Mouse (Mus musculus) kidney, adult 10 weeks (tissue): Measurements from ENCODE around the gene Cdh16. TPM values are rescaled to one million over a fixed set of nuclear protein-coding genes. Genes with fewer than 3 reads are reported as not detected.

Experiments
- polyA plus RNA-seq: library from polyadenylated mRNA; stranded (reverse); fragments of 350-450 nt; fragmentation: Illumina TruSeq; extraction: RNeasy Lipid Tissue Mini Kit (QIAGEN cat#74804); gene quantifications from one replicate; pipeline ENCODE4 v1.2.3, GENCODE M21; 2014; ENCODE audit warnings: low read depth, low replicate concordance

Gene Cdh16
- 364 TPM for polyA plus RNA-seq

GRCm38 (mm10) chr8:104624161-104624560, at the start of gene Cdh16:
Gene Cdh16 (minus strand): TSS chr8:104624396.

GRCm38 (mm10) chr8:104641426-104642323, 17.5 kb upstream of the Cdh16 start, which contains the start of gene Ciao2b:
Gene Ciao2b (minus strand): TSS chr8:104641965.

GRCm38 (mm10) chr8:104630981-104631663, 6.9 kb upstream of the Cdh16 start, which contains the start of gene Rrad:
Gene Rrad (minus strand): TSS chr8:104631327.

GRCm38 (mm10) chr8:104591133-104591834, 32.9 kb downstream of the Cdh16 start, which contains the start of gene Pdp2:
Gene Pdp2 (plus strand): TSS chr8:104591451.

Other genes with a start within 250 kb of the Cdh16 start
- gene Cmtm4, start 228.6 kb downstream of the Cdh16 start, polyA plus RNA-seq, result 64.5 TPM
- gene Dync1li2, start 181.3 kb downstream of the Cdh16 start, polyA plus RNA-seq, result 50.3 TPM
- gene Terb1, start 114.5 kb downstream of the Cdh16 start, polyA plus RNA-seq, result 0.81 TPM
- gene Nae1, start 89.8 kb downstream of the Cdh16 start, polyA plus RNA-seq, result 202 TPM
- 0.36 TPM for gene Car7, start 89.7 kb downstream of the Cdh16 start, polyA plus RNA-seq
- gene Pdp2, start 32.9 kb downstream of the Cdh16 start, polyA plus RNA-seq, result 37.1 TPM
- gene Rrad, start 6.9 kb upstream of the Cdh16 start, polyA plus RNA-seq, result not detected
- 1.2 TPM for gene Ciao2b, start 17.6 kb upstream of the Cdh16 start, polyA plus RNA-seq
- gene Ces2a, start 109.6 kb upstream of the Cdh16 start, polyA plus RNA-seq, result not detected
- gene Ces2b, start 207.2 kb upstream of the Cdh16 start, polyA plus RNA-seq, result 13.6 TPM
- 95.0 TPM for gene Ces2c, start 222.7 kb upstream of the Cdh16 start, polyA plus RNA-seq